Mouse (Mus musculus) liver, embryonic 14.5 days (tissue): ENCODE data around the gene Cap2.

Experiments used
- CTCF ChIP-seq: IDR thresholded peaks from 2 replicates; pipeline ENCODE4 v1.5.1; 2016; ENCODE audit warnings: antibody characterized with exemption, low read depth, control low read depth
- EP300 ChIP-seq: IDR thresholded peaks from 2 replicates; pipeline ENCODE4 v1.6.1; 2016; ENCODE audit warnings: antibody characterized with exemption, low read depth

GRCm38 (mm10) chr13:46529037-46529436 lies 27.4 kb downstream of the Cap2 start:
- TF ChIP-seq CTCF, result no peak
- TF ChIP-seq EP300, result no peak
